Mouse (Mus musculus): ENCODE measurements around the gene Rab21.

Gene Rab21

DNA sequence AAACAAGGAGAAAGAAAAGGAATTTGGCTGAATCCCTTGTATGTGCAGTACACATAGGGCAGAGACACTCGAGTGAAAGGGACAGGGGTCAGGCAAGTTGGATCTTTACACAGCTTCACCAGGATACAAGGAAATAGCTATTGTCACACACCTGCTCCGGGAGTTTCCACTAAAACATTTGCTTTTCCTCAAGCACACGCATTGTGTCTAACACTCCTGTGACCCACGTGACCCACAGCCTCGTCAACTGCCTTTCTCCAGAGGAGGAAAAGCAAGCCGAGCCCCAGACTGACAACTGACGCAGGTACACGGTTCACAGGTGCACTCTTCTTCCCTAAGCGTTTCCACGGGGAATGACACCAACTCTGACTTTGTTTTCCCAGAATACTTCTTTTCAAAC lies 31.2 kb downstream of the Rab21 start:
- no peak for DNase-seq (ENCODE audit: low read depth, low spot score)

- DNase-seq (ENCODE audit: low read depth, low spot score): no peak
Measured at GRCm38 (mm10) chr10:115281381-115281780, 34.0 kb downstream of the Rab21 start.

DNA sequence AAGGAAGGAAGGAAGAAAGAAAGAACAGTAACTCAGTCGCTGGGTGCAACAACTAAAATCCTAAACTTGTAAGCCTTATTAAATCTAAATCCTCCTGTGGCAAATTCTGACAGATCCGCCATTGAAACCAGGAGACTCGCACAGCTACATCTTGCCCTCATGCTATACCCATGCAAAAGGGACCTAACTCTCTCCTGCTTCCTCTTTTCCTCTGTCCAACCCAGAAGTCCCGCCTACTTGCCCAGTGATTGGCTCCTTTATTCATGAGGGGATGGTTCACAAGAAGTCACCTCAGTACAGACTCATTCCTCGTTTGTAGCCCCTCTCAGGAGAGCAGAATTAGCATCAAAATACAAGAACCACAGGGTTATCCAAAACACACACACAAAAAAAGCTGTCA lies 43.7 kb downstream of the Rab21 start:
- no peak for DNase-seq (ENCODE audit: low read depth, low spot score)

- no peak for DNase-seq (ENCODE audit: low read depth, low spot score)
Measured at GRCm38 (mm10) chr10:115270612-115271390, 44.6 kb downstream of the Rab21 start.

DNA sequence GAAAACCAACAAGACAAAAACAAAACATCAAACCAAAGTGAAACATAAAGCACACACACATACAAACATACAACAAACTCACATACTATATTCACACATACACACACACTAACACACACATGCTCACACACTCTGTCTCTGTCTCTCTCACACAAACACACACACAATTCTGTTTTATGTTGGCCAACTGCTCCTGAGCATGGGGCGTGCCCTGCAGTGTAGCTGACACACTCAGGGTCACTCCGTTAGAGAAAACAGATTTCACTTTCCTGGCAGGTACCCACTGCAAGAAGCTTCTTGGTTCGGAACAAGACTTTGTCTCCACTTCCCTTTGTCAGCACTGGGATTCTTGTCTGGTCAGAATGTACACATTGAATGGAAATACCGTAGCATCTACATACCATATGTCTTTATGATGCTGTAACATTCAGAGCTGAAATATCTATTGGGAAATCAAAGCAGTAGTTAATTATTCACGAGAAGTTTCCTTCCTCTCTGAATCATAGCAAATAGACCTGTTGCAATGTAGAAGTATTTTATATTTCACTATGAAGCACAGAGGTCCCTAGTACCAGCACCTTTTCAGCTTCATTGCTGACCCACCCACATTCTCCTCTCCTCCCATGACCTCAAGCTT lies 52.4 kb downstream of the Rab21 start:
- no peak for DNase-seq (ENCODE audit: low read depth, low spot score)

DNA sequence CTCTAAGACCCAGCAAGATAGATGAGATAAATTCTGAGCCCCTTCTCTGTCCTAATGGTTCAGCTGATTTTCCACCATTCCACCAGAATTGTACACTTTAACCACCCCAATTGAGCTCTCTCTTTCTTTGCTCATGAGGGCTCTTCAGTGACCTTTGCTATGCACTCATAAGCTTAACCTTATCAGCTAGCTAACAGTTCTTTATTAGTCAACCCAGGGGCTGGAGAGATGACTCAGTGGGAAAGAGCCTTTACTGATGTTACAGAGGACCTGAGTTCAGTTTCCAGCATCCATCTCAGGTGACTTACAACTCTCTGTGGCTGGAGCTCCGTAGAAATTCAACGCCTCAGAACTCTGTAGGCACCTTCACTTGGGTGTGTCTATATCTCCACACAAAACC lies 53.1 kb downstream of the Rab21 start:
- DNase-seq (ENCODE audit: low read depth, low spot score): no peak

GRCm38 (mm10) chr10:115261428-115261827 lies 54.0 kb downstream of the Rab21 start:
- DNase-seq (ENCODE audit: low read depth, low spot score): no peak

- DNase-seq (ENCODE audit: low read depth, low spot score): no peak
Measured at GRCm38 (mm10) chr10:115256162-115256561, 59.2 kb downstream of the Rab21 start.

DNA sequence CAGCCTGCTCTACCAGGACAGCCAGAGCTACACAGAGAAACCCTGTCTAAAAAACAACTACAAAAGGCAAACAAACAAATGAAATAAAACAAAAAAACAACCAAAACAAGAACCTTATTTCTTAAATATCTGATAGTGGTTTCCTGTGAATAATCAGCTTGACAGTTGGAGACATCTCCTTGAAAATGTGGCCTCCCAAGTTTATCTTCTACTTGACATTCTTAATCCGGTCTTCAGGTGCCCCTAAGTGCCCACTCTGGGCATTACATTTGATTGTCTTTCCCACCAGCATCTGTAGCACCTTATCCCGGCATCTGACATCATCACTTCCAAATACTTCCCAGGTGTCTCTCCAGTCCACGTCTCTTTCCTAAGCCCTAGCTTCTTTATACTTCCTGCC lies 61.9 kb downstream of the Rab21 start:
- DNase-seq (ENCODE audit: low read depth, low spot score): no peak

DNA sequence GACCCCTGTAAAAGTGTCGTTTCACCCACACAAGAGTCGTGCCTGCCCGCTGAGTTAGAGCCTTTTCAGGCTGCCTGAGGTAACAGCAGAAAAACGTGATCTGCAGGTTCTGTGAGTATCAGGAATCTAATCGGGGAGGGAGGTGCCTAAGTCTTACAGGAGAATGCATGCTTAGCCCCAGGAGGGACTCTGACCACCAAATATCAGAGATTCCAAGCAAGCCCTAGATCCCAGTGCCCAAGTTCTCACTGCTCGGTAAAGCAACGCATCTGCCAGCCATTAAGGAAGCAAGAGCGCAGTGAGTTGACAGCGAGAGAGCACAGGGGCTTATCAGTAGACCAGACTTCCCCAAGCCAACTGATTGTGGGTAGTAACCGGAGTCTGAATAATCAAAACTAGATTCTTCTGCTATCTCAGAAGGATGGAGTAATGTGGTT lies 63.1 kb downstream of the Rab21 start:
- peak; percentile 29 for DNase-seq (ENCODE audit: low read depth, low spot score)

DNA sequence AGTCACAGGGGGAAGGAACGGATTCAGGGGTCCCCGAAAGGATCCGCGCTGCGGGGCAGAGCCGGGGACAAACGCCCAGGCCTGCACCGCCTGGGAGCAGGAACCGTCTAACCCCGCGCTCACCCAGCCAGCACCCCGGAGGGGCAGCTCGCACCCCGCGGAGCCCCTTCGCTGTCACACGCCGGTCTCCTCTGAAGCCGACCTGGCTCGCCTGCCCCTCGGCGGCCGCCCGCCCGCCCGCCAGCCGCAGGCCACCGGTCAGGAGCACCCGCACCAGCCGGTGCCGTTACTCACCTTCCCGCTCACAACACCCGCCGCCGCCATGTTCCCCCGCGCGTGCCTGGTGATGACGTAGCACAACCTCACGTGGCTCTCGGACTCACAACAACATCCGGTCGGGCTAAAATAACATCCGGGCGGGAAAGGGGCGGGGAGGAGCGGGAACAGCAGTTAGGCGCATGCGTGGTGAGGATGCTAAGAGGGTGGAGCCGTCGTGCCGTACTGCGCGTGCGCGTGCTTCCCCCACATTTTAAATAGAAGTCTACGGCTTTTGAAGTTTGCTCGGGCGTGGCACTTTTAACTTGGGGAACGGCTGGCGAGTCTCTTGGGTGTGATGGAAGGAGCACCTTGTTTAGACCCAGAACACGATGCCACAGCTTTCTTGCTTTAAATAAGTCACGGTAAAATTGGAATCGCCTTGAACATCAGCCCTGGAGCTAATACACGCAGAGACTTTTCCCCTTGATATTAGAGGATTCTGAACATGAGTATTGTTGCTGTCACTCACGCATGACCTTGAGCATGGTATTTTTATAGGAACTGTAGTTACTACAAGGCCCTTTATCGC lies 64.1 kb downstream of the Rab21 start, which contains the start of gene Tbc1d15:
Tbc1d15 (minus strand) TSS at position 380 of the 847 bp plus-strand sequence.
- DNase-seq (ENCODE audit: low read depth, low spot score): peak; percentile 99

GRCm38 (mm10) chr10:115250235-115251087 lies 64.9 kb downstream of the Rab21 start:
- DNase-seq (ENCODE audit: low read depth, low spot score): peak; percentile 4

- DNase-seq (ENCODE audit: low read depth, low spot score): peak; percentile 1
Measured at GRCm38 (mm10) chr10:115248041-115248440, 67.4 kb downstream of the Rab21 start.

DNA sequence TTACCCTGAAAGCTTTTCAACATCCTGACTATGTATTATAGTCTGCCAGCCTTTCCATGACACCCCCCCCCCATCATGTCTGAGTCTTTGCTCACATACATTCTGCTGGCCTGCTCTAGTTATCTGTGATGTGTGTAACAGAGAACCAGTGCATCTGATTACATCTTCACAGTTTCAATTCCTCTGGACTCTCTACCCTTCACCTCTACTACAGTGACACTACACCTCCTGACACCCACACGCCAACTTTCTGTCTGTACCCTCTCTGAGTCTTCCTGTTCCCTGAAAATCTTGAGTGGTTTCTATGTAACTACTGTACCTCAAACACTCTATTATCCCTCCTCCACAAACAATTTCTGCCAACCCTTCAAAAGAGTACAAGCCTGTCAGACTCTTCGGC lies 69.9 kb downstream of the Rab21 start:
- no peak for DNase-seq (ENCODE audit: low read depth, low spot score)

GRCm38 (mm10) chr10:115241082-115241595 lies 74.3 kb downstream of the Rab21 start:
- DNase-seq (ENCODE audit: low read depth, low spot score): no peak

DNA sequence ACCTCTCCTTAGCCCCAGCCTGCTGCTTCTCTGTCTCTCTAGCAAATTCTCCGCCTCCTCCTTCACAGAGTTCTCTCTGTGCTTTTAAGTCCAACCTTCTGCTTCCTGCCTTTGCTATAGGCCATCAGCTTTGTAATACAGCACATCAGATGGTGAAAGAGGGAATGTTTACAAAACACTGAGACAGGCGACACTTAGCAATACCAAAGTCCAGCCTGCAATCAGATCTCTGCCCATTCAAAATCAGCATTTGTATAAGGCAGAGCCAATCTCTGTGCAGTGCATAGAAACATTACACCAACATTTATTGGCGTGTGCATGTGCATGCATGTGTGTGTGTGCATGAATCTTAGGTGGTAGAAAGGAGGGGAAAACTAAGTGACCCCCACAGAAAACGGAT lies 77.5 kb downstream of the Rab21 start:
- no peak for DNase-seq (ENCODE audit: low read depth, low spot score)
